Mouse (Mus musculus) lung, postnatal 10 days (tissue): ENCODE results near the gene Olfml2b.

ENCODE experiments used
- DNase-seq: peaks from one replicate; pipeline ENCODE4 v3.0.0; 2021

Gene Olfml2b

GRCm38 (mm10) chr1:170697771-170698356 lies 53.5 kb downstream of the Olfml2b start:
- DNase-seq: no peak

DNA sequence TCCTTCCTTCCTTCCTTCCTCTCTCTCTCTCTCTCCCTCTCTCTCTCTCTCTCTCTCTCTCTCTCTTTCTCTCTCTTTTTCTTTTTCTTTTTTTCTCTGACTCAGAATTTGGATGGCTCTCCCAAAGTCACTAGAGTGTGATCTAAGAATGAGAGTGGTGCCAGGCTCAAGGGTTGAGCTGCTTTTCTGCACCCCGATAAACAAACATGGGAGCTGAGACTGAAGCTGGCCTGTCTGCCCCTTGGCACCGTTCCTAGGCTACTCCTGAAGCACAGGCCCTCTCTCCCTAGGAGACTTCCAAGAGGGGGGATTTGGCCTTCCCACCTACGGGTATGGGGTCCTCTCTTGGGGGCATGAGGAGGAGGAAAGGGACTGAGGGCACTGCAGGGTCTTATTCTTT lies 54.4 kb downstream of the Olfml2b start:
- peak; percentile 40 for DNase-seq

DNA sequence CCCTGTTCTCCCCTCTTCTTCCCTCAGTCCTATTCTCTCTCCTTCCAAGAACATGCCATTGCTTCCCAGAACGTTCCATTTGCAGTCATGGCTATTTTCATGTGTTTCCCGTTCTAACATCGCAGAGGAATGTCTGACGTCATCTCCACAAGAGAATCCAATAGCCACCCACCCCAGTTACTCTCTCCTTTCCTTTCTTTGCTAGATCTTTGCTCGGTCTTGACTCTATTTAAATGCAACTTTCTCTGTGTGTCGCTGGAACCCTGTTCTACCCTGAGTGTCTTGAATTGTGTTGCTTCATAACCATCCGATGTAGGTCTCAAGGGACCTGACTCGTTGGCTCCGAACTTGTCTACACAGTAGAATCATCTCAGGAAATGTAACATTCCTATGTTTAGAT lies 55.2 kb downstream of the Olfml2b start:
- DNase-seq: peak; percentile 57

DNA sequence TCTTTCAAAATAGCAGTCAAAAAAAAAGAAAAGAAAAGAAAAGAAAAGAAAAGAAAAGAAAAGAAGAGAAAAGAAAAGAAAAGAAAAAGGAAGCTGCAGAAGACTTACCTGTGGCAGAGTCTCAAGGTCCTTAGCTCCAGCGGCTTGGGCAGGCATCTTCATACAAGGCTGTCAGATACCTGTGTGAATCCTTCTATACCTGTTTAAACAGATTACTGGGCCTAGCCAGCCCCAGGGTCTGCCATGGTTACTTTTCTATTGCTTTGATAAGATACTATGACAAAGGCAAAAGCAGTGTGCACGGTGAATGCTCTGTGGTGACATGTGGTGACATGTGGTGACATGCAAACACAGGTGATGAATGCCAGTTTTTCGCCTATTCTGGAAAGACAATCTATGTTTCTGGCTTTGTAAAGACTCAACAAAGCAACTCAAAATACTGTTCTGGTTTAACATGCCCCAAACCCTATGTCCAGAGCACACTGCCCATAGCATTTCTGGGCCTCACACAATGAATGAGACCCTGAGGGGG lies 56.2 kb downstream of the Olfml2b start:
- no peak for DNase-seq

- no peak for DNase-seq
These were observed 56.8 kb downstream of the Olfml2b start for GRCm38 (mm10) chr1:170701178-170701577.

DNA sequence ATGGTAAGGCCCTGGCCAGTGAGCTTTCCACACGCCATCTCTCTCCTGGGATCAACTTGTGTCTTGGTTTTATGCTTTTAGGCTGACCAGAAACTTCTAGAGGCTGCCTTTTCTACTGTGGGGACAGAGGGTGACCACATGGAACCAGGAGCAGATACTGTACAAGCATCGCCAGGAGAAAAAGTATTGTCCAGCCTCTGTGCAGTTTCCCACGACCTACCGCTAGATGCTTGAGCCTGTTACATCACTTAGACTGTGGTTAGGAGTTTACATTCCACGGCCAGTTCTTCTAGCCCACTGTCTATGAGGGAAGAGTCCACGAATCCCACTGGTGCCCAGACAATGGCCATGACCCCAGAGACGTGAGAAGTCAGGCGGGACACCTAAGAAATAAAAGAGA lies 57.2 kb downstream of the Olfml2b start:
- no peak for DNase-seq

- DNase-seq: no peak
These were observed 57.9 kb downstream of the Olfml2b start for GRCm38 (mm10) chr1:170702263-170702662.

GRCm38 (mm10) chr1:170702958-170703357 lies 58.6 kb downstream of the Olfml2b start:
- no peak for DNase-seq

DNA sequence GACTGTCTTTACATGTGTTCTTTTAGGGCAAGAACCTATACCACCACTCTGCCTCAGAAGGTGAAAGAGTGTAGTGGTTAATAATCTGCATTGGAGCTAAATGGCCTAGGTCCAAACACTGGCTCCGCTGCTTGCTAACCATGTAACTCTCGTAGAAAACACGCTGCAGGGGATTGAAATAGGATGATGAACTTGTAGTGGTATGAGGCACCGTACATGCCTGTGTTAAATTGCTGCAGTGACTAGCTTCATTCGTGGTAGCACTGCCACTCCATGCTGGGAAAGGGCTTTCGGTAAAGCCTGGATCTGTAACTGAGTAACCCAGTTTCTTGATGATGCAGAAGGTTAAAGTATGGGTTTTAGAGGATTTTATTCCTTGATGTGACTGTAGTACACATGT lies 59.8 kb downstream of the Olfml2b start:
- DNase-seq: no peak

DNA sequence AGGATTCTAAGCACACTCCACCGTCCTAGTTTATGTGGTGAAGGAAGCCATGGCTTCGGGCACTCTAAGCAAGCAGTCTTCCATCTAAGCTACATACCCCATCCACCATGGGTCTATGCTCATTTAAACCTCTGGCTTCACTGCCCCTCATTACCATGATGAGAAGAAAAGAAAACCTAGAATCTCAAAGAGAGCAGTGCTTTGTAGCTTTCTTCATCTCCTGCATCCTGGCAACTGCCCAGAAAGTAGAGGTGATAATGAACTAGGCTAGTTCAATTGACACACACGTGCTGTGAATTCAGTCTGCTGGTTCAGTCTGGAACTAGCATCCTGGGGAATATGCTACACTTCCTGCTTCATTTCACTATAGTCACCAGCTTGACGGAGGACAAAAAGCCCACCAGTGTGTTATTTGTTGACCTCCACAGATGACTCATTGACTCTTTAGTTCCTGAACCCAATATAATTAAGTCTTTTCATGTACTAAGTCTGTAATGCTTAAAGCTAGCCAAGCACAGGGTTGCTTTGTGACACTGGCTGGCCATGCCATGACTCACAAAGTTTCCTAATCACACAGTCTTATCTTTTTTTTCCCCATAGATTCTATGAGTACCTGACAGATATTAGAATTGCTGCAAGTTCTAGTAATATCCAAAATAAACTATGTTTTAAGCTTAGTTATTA lies 60.7 kb downstream of the Olfml2b start:
- DNase-seq: no peak

- DNase-seq: no peak
These were observed 61.7 kb downstream of the Olfml2b start for GRCm38 (mm10) chr1:170706046-170706445.

DNA sequence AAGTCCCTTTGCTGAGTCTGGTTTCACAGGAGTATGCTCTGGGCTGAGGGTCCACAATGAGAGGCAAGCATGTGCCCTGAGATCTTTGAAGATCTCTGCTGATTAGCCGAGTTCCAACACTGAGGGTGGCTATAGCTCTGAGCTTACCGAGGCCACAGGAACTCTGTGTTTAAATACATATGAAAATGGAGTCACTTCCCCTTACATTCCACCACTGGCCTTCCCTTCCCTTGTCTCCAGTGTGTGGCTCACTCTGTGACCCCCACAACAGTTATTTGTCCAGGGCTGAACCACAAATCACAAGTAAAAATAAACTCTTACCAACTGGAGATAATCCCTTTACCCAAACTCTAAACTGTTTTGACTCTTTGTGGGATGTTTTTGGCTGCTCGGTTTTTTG lies 64.7 kb downstream of the Olfml2b start:
- no peak for DNase-seq

DNA sequence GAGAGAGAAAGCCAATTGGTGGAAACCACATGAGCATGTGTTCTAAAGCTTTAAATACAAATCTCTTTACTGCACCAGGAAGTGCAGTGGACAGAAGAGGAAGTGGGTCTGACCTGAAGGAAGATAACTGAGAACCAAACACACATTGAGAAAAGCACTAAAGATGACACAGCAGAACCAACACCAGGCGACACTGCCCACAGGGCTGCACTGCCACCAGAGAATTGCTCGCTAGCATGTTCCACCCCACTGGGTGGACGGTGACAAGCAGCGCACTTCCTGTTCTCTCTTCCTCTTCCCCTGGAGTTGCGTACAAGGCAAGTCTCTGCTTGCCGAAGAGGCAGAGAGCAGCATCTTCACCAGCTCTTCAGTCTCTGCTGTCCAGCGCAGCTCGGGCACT lies 65.1 kb downstream of the Olfml2b start:
- peak; percentile 38 for DNase-seq

GRCm38 (mm10) chr1:170709969-170710368 lies 65.6 kb downstream of the Olfml2b start:
- DNase-seq: no peak

GRCm38 (mm10) chr1:170711731-170712130 lies 67.4 kb downstream of the Olfml2b start:
- DNase-seq: no peak

DNA sequence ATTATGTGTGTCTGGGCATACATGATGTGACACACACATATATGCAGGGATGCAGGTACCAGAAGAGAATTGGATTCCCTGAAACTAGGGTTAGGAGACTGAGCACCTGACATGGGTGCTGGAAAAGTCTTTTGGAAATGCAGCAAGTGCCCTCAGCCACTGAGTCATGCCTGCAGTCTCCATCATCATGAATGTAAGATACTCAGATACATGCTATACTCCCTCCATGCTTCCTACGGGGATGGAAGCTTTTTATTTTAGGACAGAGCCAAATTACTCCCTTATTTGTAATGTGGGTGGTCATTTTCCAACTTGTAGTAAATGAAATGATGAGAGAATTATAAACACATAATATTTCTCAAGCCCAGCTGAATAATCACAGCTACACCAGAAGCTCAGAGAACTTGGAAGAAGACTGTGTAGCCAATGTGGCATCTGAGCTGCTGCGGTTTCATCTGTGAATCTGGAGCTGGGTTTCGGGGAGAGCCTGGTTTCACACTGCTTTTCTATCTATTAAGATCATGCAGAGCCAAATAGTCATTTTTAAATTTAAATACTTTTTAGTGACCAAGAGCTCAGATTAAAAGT lies 73.0 kb downstream of the Olfml2b start:
- peak; percentile 18 for DNase-seq

DNA sequence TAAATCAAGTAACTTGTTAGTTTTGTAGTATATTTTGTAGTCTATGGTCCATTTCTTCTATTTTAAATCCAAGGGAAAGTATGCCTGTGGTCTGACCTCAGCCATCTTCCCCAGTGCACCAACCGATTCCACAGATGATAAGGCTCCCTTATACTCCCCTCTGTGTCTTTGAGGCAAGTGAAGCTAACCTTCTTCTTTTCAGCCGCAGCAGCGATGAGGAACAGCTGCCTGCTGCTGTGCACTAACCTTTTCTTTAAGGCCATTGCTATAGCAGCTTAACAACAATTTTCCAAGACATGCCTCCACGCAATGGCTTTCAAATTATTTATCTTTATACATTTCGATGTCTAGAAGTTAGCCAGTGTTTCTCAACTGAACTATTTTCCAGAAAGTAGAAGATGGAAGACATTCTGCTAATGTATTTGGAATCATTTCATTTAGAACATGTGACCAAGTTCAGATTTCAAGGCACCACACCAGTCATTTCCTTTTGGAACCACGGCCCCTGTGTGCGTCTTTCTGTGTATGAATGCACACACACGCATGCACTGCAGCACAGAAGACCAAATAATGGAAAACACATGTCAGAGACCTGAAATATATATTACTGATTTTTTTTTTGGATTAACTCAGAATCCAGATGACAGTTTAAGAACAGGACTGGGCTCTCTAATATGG lies 73.9 kb downstream of the Olfml2b start:
- no peak for DNase-seq

- peak; percentile 43 for DNase-seq
These were observed 77.2 kb downstream of the Olfml2b start for GRCm38 (mm10) chr1:170721560-170721959.

- no peak for DNase-seq
These were observed 84.2 kb downstream of the Olfml2b start for GRCm38 (mm10) chr1:170728524-170728923.

DNA sequence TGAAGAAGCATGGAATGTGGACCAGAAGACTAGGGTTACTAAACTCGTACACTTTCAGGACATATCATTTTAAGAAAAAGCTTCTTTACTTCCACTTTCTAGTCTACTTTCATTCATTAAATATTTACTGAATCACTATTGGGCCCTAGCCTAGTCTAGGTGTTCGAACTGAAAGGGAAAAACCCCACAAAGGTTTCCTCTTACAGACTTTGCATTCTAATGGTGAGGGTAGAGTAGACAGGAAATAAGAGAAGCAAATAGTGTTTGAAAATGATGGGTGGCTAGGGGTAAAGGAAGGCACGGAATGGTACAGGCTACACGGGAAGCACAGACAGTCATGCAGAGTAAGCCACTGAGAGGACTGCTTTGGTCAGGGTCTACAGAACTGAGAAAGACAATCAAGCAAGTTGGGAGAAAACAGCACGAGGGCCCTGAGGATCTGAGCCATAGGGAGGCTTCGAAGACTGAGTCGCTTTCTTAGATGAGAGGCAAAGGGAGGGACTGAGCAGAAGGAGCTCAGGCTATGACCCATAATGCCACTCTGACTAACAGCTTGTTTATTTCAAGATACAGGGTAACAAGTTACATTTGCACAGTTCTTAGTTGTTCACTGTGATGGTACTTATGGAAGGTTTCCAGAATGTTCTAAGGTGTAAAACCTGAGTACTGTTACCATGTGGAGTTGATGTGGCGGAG lies 85.1 kb downstream of the Olfml2b start:
- no peak for DNase-seq

DNA sequence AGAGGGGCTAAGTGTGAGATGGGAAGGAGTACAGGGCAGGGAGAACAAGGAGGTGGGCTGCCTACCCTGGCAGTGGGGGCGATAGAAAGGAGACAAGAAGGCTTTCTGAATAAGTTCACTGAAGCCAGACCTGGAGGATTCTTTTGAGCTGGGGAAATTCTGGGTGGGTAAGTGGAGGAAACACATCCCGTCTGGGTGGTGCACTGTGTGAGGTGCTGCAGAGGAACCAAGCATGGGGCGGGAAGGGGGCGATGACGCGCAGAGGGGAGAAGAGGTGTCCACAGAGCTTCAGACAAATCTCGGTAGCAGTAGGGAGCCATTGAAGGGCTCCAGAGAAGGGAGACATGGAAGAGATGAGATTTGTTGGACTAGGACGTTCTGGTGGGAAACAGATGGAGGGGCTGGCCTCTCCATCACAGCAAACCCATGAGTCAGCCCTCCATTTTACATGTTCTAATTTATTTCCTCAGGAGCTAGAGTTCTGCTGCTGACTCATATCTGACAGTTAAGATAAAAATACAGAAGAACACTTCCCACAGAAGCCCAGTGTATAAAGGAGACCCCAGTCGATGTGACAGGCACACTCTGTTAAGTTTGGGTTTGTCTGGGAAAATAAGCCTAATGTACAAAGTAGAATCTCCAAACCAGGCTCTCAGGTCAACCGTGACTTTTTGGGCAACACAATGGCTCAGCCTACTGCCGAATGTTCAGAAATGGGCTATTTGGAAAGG lies 87.7 kb downstream of the Olfml2b start:
- DNase-seq: no peak
